Comparison of ENCODE assay signal across 18 mouse cellular contexts in the genomic region with DNA sequence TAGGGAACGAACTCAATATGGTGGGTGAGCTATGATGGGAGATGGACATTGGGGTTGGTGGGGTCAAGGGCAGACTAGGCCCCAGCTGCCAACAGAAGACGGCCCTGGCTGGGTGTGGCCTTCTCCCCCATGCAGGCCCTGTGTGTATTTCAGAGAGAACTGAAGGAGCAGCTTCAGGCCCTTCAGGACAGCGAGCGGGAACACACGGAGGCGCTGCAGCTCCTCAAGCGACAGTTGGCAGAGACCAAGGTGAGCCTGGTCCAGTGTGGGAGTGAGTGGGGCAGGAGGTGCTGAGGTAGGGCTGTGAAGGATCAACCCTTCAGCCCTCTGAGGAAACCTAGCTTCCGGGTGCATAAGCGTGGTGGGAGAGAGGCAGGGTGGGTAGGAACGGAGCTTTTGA.
"Had no signal": no experiment of that assay in that cellular context is flagged by ENCODE, and none has a peak within 500 bp of the region (broad histone marks: within the 10 kb centered on the region; RNA-seq: fewer than 3 reads in every experiment).

No protein-coding gene starts in this region.

- H3K9me3 ChIP-seq: kidney, embryonic 15.5 days; liver, embryonic 13.5 days; midbrain, embryonic 12.5 days; midbrain, embryonic 15.5 days; neural tube, embryonic 12.5 days; neural tube, embryonic 15.5 days had no signal

- H3K4me3 ChIP-seq: kidney, embryonic 15.5 days; liver, embryonic 13.5 days; midbrain, embryonic 12.5 days; midbrain, embryonic 15.5 days; neural tube, embryonic 12.5 days; neural tube, embryonic 15.5 days had no signal

- DNase-seq: kidney, postnatal 10 days; kidney, postnatal 36 days; liver, embryonic 13.5 days; lung, adult 2 months; lung, postnatal 14 days; lung, postnatal 4 days; right cerebral cortex, adult 18-20 months; right cerebral cortex, postnatal 14 days; right cerebral cortex, postnatal 4 days; thymus, adult 2 months; thymus, postnatal 14 days; thymus, postnatal 4 days had no signal

- H3K27me3 ChIP-seq: kidney, embryonic 15.5 days; liver, embryonic 13.5 days; midbrain, embryonic 12.5 days; midbrain, embryonic 15.5 days; neural tube, embryonic 15.5 days had no signal

- H3K36me3 ChIP-seq: liver, embryonic 13.5 days; midbrain, embryonic 12.5 days; midbrain, embryonic 15.5 days had no signal

- H3K27ac ChIP-seq: kidney, embryonic 15.5 days; liver, embryonic 13.5 days; midbrain, embryonic 12.5 days; midbrain, embryonic 15.5 days; neural tube, embryonic 12.5 days; neural tube, embryonic 15.5 days; stomach, postnatal 0 days had no signal
